Mouse (Mus musculus) heart, adult 2 months (tissue): ENCODE data around the gene 4930562C15Rik.

ENCODE experiments used
- CTCF ChIP-seq: fragments of 200-600 bp; IDR thresholded peaks from 2 replicates; pipeline ENCODE4 v1.8.1; 2022; ENCODE audit warnings: antibody characterized with exemption, mild to moderate bottlenecking, moderate library complexity
- EP300 ChIP-seq: fragments of 200-500 bp; IDR thresholded peaks from 2 replicates; pipeline ENCODE4 v1.6.1; 2011; ENCODE audit warnings: low read depth, low read length, control low read depth; ENCODE audit not compliant: insufficient read depth
- POLR2A ChIP-seq: fragments of 200-500 bp; IDR thresholded peaks from 2 replicates; pipeline ENCODE4 v1.6.1; 2011; ENCODE audit warnings: mild to moderate bottlenecking, low read depth, low read length, control low read depth; ENCODE audit not compliant: insufficient read depth

DNA sequence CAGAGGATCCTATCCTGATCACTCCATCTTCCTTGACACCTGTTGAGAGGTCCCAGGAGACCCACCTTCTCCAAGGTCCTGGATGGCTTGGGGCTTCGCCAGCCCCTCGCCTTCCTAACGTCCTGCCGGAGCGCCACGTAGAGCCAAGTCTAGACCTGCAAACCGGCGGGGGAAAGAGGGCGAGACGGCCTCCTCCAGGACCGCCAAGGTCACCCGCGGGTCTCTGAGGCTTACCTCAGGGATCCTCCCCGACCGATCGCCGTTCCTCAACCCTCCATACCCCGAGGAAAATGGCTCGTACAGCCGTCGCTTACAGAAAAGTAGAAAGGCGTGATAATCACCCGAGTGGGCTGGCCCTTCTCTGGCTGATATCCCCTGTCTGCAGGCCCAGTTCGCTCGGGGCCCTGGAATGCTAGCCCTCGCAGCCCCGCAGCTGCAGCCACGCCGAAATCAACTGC, 45.9 kb upstream of the 4930562C15Rik start:
- no peak for TF ChIP-seq EP300
- no peak for TF ChIP-seq POLR2A
- no peak for TF ChIP-seq CTCF
